Mouse (Mus musculus): ENCODE data around the gene Sag.

Sag gene

DNA sequence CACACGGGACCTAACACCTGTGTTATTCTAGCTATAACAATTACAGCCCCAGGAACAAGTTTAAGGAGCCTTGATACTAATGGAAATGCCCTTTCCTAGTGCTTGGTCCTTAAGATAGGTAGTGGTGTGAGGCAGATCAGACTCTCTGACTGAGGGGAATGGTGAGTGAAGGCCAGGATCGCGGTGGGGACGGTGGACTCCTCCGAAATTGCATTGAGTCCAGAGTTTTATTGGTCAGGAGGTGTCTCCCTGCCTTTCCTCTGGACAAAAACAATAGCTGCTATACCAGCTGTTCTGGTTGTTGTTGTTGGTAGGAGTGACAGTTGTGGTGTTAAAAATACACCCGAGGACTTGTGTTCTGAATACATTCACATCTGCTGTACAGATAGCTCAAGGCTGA, 50.9 kb downstream of the Sag start:
- DNase-seq (ENCODE audit: low spot score) = no peak

DNA sequence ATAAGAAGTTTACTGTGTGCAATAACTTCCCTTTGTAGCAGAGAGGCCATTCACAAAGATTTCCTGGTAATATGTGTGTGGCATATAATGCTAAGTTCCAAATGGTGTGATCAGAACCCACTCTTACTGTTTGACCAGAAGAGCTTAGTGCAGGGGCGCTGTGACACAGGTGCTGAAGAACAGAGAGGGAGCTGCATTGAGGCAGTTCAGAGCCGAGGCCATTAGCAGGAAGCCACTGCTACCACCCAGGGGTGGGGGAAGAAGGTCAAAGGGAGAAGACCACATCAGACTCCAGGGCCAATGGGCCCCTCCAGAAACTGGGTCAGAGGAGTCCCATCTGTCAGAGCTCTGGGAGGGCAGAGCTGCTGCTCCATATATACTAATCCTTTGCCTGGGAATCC, 51.4 kb downstream of the Sag start:
- no peak for DNase-seq (ENCODE audit: low spot score)

GRCm38 (mm10) chr1:87855522-87855921, 52.0 kb downstream of the Sag start:
- no peak for DNase-seq (ENCODE audit: low spot score)

- no peak for DNase-seq (ENCODE audit: low spot score)
Observed at GRCm38 (mm10) chr1:87856823-87857222, 53.3 kb downstream of the Sag start.

- DNase-seq (ENCODE audit: low spot score) = no peak
Observed at GRCm38 (mm10) chr1:87858031-87858430, 54.6 kb downstream of the Sag start.

DNA sequence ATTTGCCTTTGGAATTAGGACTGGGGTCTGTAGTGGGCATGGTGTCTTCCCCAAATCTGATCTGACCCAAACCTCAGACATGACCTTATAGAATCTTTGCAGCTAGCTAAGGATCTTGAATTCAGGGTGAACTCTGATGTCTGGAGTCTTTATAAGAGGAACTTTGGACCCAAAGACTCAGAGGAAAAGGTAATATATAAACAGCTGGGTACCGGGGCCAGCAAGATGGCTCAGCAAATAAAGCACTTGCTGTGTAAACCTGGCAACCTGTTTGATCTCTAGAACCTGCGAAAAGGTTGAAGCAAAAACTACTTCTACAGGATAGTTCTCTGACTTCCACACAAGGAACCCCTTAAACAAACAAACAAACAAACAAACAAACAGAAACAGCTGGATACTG, 55.0 kb downstream of the Sag start:
- DNase-seq (ENCODE audit: low spot score) = no peak

DNA sequence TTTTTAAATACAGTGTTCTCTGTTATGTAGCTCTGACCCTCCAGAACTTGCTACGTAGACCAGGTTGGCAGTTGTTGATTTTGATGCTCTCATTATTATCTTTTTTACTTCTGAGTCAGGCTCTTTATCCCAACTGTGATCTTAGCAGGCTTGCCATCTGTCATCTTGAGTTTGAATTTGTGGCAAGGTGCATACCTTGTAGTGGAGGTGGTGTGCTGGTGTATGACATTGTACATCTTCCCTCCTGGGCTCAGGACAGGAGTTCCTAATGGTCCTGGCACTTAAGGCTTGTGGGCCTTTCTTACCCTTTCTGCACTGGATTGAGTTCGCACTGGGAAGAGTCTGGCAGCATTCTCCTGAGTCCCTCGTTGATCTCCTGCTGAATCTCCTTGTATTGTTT, 60.1 kb downstream of the Sag start:
- no peak for DNase-seq (ENCODE audit: low spot score)

DNA sequence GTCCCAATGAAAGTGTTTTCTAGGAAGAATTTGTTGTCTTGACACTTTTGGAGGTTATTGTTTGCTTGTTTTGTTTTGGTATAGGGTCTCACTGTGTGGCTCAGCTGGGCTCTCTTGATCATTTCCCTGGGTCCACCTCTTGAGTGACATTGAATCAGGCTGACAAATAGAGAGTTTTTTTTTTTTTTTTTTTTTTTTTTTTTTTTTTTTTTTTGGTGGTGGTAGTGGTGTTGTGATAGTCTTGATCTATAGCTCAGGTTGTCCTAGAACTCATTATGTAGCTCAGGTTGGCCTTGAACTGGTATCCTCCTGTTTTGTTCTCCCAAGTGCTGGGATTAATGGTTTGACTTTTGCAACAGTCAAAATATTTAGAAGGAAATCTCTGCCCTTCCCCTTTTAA, 61.4 kb downstream of the Sag start:
- no peak for DNase-seq (ENCODE audit: low spot score)

GRCm38 (mm10) chr1:87866672-87867071, 63.2 kb downstream of the Sag start:
- DNase-seq (ENCODE audit: low spot score) = no peak

DNA sequence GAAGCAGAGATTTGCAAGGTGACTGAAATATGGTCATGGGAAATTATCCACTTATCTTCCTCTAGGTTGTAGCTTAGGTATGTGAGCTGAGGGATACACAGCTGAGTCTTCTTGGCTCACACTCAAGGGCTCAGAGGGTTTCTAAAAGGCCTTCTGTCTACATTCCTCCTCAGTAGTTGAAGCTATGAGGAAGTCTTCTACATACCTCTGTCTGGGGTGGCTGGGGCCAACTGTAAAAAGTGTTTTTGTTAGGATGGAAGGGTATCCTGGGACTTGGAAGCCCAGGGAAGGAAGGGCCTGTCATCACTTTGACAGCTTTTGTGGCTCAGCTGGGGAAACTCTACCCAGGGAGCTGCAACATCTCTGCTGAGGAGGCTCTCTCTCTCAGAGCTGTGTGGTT, 68.1 kb downstream of the Sag start:
- DNase-seq (ENCODE audit: low spot score) = no peak

GRCm38 (mm10) chr1:87873081-87873480, 69.6 kb downstream of the Sag start:
- DNase-seq (ENCODE audit: low spot score) = no peak

DNA sequence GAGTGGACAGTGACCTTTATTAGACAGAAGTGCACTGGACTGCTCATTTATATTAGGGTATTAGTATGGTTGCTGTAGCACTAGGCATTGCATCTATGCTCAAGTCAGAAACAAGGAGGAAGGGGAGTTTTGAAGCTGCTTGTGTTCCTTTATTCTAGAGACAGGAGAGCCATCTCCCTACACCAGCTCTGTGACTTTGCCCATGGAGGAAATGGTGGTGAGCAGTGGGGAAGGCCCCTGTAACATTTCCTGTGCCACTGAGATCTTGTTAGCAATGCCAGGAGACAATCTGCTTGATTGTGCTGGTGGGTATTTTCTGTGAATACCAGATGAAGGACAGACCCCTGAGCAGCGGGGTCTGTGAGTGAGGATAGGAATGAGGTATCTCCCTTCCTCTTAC, 72.6 kb downstream of the Sag start:
- DNase-seq (ENCODE audit: low spot score) = no peak

GRCm38 (mm10) chr1:87877552-87878283, 74.2 kb downstream of the Sag start:
- no peak for DNase-seq (ENCODE audit: low spot score)

- DNase-seq (ENCODE audit: low spot score) = no peak
Observed at GRCm38 (mm10) chr1:87879034-87879433, 75.6 kb downstream of the Sag start.

- DNase-seq (ENCODE audit: low spot score) = peak; percentile 88
Observed at GRCm38 (mm10) chr1:87879494-87880325, 76.2 kb downstream of the Sag start.

DNA sequence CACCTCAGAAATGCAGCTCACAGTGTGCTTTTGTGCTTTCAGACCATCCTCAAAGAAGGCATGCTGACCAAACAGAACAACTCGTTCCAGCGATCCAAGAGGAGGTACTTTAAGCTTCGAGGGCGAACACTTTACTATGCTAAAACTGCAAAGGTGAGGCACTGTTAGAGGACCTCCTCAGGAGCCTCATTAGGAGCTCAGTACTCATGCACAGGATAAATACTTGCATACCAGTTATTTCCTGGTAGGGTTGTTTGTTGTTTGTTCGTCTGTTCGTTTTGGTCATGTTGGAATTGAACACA, 76.8 kb downstream of the Sag start:
- no peak for DNase-seq (ENCODE audit: low spot score)

GRCm38 (mm10) chr1:87880856-87881255, 77.4 kb downstream of the Sag start:
- no peak for DNase-seq (ENCODE audit: low spot score)

DNA sequence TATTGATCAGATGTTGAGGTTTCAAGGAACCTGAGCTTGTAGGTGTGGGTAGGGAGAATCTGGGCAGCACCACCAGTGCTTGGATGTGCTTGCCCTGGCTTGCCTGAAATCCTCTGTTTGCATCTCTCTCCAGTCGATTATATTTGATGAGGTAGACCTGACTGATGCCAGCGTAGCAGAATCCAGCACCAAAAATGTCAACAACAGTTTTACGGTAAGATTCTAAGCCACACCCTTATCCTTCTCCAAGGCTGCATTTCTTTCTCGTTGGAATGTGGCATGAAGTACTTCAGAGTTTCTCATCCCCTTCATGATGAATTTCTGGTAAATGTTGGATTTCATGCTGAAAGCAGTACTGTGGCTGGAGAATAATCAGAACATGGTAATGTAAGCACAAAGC, 78.2 kb downstream of the Sag start:
- no peak for DNase-seq (ENCODE audit: low spot score)

GRCm38 (mm10) chr1:87882554-87882953, 79.1 kb downstream of the Sag start:
- DNase-seq (ENCODE audit: low spot score) = no peak

GRCm38 (mm10) chr1:87890960-87891359, 87.5 kb downstream of the Sag start:
- no peak for DNase-seq (ENCODE audit: low spot score)

GRCm38 (mm10) chr1:87891634-87892033, 88.2 kb downstream of the Sag start:
- no peak for DNase-seq (ENCODE audit: low spot score)

DNA sequence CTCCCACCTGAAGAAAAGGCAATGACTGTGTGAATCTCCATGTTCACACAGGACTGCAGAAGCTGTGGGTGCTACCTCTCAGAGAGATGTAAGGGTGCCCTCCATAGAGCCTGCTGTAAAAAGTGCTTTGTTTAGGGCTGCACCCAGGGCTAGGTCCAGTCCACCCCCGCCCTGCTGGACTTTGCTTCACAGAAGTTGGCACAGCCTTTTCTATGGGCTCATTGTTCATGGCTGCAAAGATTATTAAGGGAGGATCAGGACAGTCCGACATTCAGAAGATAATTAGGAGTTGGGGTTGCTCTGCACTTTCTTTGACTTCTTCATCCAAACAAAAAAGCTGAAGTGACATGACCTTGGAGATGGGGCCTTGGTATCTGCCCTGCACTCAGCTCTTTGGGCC, 89.0 kb downstream of the Sag start:
- DNase-seq (ENCODE audit: low spot score) = no peak

DNA sequence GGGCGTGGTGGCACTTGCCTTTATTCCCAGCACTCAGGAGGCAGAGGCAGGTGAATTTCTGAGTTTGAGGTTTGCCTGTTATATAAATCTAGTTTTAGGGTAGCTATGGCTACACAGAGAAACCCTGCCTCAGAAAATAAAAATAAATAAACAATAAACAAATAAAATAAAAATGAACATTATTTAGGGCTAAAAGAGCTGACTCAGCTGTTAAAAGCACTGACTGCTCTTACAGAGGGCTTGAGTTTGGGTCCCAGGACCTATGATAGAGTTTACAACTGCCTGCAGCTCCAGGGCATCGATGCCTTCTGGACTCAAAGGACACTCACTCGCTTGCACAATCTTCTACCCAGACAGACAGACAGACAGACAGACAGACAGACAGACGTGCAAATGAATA, 89.9 kb downstream of the Sag start:
- no peak for DNase-seq (ENCODE audit: low spot score)
